Comparison of ENCODE assay signal across 9 mouse cellular contexts in the genomic region with DNA sequence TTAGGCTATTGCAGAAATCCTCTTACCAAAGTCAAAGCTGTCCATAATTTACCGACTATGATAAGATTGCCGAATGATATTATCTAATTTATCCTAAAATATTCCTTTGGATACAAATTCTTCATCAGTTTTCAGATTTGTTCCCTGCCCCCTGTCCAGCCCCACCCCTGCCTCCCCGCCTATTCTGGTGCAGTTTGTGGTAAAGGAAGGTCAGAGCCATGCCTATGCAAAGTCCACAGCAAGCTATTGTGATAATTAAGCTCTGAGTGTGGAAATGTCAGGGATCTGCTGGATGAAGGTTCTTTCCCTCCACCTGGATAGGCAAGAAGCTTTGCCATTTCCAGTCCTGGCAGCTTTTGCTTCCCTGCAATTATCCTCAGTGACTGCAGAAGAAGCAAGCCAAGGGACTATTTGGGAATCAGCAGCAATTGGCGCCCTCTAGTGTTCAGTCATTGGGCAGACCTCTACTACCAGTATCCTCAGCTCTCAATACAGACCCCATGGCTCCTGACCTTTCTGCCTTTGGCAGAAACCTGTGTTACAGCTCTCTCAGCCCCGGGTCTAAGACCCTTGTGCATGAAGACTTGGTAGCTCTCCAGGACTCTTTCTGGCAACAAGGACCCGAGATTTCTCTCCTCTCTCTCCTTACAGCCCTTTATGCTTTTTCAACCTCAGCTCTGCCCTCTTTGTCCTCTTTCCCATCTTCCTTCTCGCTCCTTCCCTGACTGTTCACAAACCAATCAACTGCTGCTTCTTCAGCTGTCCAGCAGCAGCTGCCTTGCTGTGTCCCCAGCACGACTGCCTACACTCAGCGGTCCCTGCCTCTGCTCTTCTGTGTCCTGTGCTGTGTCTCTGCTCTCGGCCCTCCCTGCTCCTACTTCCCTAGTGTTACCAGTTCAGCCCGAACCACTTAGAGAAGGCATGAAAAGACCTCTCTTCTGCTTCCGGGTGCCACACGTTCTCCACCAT. TPM values are rescaled to one million over a fixed set of nuclear protein-coding genes. Genes with fewer than 3 reads are reported as not detected.
DNase-seq lines count a peak whose midpoint lies in the region; ATAC-seq and TF ChIP-seq lines count a peak whose summit lies in the region.
"Not testable (repeated sequence)": the region's sequence is repeated elsewhere in the genome, so short reads cannot be mapped to it uniquely, and the experiment has no call there.
"Had no signal": no experiment of that assay in that cellular context is flagged by ENCODE, and none has a peak within 500 bp of the region (broad histone marks: within the 10 kb centered on the region; RNA-seq: fewer than 3 reads in every experiment).

No protein-coding gene starts in this region.

- not testable (repeated sequence) for TF ChIP-seq CTCF in Patski (IDR thresholded peaks at IDR 0.05)

- not testable (repeated sequence) for DNase-seq in Patski (ENCODE audit: low read depth, low spot score)
- peak; percentile 60 to 68 for DNase-seq in cerebellum, postnatal 25 days
- peak; percentile 24 for DNase-seq in gastrocnemius, adult 18-20 months (ENCODE audit: low spot score)
- peak; percentile 52 for DNase-seq in hindlimb bud, embryonic 11.5 days (ENCODE audit: extremely low spot score, low read depth, low spot score)
- DNase-seq in left cerebral cortex, adult 11 months (ENCODE audit: low spot score), result peak; percentile 49
- DNase-seq in lung, postnatal 10 days, result peak; percentile 68
- peak; percentile 42 for DNase-seq in ovary, postnatal 14 days (ENCODE audit: low spot score)
- DNase-seq in thymus, postnatal 14 days, result peak; percentile 20

- CTCF ChIA-PET in Patski (lab: Charles Lee), result interaction anchor here (1.6 kb wide), 1 partner anchor 127 kb away, joined by 4 read pairs; no protein-coding TSS in a partner anchor

- POLR2A ChIA-PET in Patski (lab: Charles Lee), result not testable (repeated sequence)

- H3K27me3 ChIP-seq in Patski, result not testable (repeated sequence)

- ATAC-seq in Patski, result peak; percentile 67

- in situ Hi-C loops in Patski (cut with MboI; ENCODE audit: low pct_unique_long_range_greater_than_20kb), result loop anchor here (5.0 kb wide), 2 partner anchors 122 to 162 kb away; no protein-coding TSS in a partner anchor

RNA-seq across cellular contexts. Expression of a gene that starts 6.7 kb away (rescaled TPM):
- polyA plus RNA-seq in Patski (2021), result not detected
- not detected for total RNA-seq in gastrocnemius, adult 18-20 months (2021)
- polyA plus RNA-seq: embryonic facial prominence, embryonic 15.5 days had no signal

RNA-seq across cellular contexts. Expression of a gene that starts 32.1 kb away (rescaled TPM):
- polyA plus RNA-seq in Patski (2021), result not detected
- total RNA-seq in gastrocnemius, adult 18-20 months (2021), result not detected
- polyA plus RNA-seq: embryonic facial prominence, embryonic 15.5 days had no signal

RNA-seq across cellular contexts. Expression of a gene that starts 48.6 kb away (rescaled TPM):
- polyA plus RNA-seq in Patski (2021), result 0.12 TPM
- not detected for total RNA-seq in gastrocnemius, adult 18-20 months (2021)
